Mouse (Mus musculus) embryonic facial prominence, embryonic 12.5 days (tissue): ENCODE measurements around the gene Pfkl. TPM values are rescaled to one million over a fixed set of nuclear protein-coding genes. Genes with fewer than 3 reads are reported as not detected.

Experiments
- ATAC-seq: fragments of 200-750 bp; cut with Nextera tagmentation; 2 replicates; pipeline ENCODE4 v1.8.0; 2017; ENCODE audit not compliant: insufficient number of reproducible peaks, insufficient read depth, low FRiP score, low TSS enrichment
- H3K27ac ChIP-seq: fragments of 300-500 bp; sonication (generic); 2 replicates; pipeline ENCODE4 v1.5.1; 2016; ENCODE audit warnings: mild to moderate bottlenecking
- H3K27me3 ChIP-seq: fragments of 300-500 bp; sonication (generic); 2 replicates; pipeline ENCODE4 v1.6.1; 2016; ENCODE audit warnings: mild to moderate bottlenecking, moderate library complexity
- H3K36me3 ChIP-seq: fragments of 300-500 bp; sonication (generic); 2 replicates; pipeline ENCODE4 v1.6.1; 2016; ENCODE audit warnings: mild to moderate bottlenecking
- H3K4me1 ChIP-seq: fragments of 300-500 bp; sonication (generic); 2 replicates; pipeline ENCODE4 v1.6.1; 2016
- H3K4me2 ChIP-seq: fragments of 300-500 bp; sonication (generic); replicated peaks from 2 replicates; pipeline ENCODE4 v1.6.1; 2016; ENCODE audit warnings: mild to moderate bottlenecking, moderate library complexity
- H3K4me3 ChIP-seq: fragments of 300-500 bp; sonication (generic); 2 replicates; pipeline ENCODE4 v1.5.1; 2016; ENCODE audit warnings: mild to moderate bottlenecking
- H3K9ac ChIP-seq: fragments of 300-500 bp; sonication (generic); 2 replicates; pipeline ENCODE4 v1.6.1; 2016; ENCODE audit warnings: mild to moderate bottlenecking, moderate library complexity
- H3K9me3 ChIP-seq: fragments of 300-500 bp; sonication (generic); 2 replicates; pipeline ENCODE4 v1.6.1; 2016; ENCODE audit warnings: mild to moderate bottlenecking, moderate library complexity
- WGBS: fragments of 180-500 bp; shearing (Covaris S2); methylation state at CpG from one replicate; pipeline ENCODE4 v1.1.7; 2016; 5-methylcytosine and 5-hydroxymethylcytosine counted together
- polyA plus RNA-seq: library from polyadenylated mRNA; unstranded; fragments of >200 nt; fragmentation: Nextera tagmentation; extraction: Ambion mirVana; gene quantifications from 2 replicates; pipeline ENCODE4 v1.2.1, GENCODE M21; 2016

Gene Pfkl
- polyA plus RNA-seq: 137 TPM in 2 replicates

DNA sequence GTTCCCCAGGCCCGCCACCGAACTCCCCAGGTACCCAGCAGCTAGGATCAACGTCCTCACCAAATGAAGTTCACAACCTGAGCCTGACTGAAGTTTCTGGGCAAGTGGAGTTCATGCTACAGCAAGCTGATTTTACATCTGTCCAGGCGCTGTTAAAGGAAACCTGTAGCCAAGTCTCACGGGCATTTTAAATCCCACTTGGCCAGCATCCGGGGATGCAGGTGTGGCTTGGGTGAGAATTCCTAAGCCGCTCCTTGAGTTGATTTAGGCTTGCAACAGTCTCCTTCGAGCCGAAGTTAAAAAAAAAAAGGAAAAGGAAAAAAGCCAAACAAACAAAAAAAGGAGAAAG is at the start of gene Pfkl:
TSS of gene Pfkl (minus strand) at position 139 of the 349 bp plus-strand sequence.
- Histone ChIP-seq H3K36me3 (peaks cover 8% of the 10 kb centered on the region; the same call in 1 of the 2 replicates), H3K4me2 (peak within 1 kb of the TSS; percentile 78), H3K4me1 (peaks cover 30% of the 10 kb centered on the region), H3K27ac (peak within 1 kb of the TSS; percentile 94), H3K27me3 (no peaks in the 10 kb centered on the region), H3K4me3 (peak within 1 kb of the TSS; percentile 64), H3K9me3 (no peaks in the 10 kb centered on the region), H3K9ac (peak within 1 kb of the TSS; percentile 79)
- ATAC-seq: no peak
- 0% methylated on average over 9 of the region's 9 CpGs for WGBS

- H3K4me2 ChIP-seq: no peak overlapping the region
- no peaks in the 10 kb centered on the region for H3K4me1 ChIP-seq
- no peaks in the 10 kb centered on the region for H3K9me3 ChIP-seq
- H3K27ac ChIP-seq: no peak overlapping the region
- 90% methylated on average over 8 of the region's 8 CpGs for WGBS
- H3K27me3 ChIP-seq: no peaks in the 10 kb centered on the region
- no peak for ATAC-seq
- H3K36me3 ChIP-seq: no peaks in the 10 kb centered on the region
- H3K9ac ChIP-seq: no peak overlapping the region
- H3K4me3 ChIP-seq: no peak overlapping the region
Observed at GRCm38 (mm10) chr10:78057056-78057455, 47.2 kb upstream of the Pfkl start.

GRCm38 (mm10) chr10:78054633-78055565 is 45.0 kb upstream of the Pfkl start:
- WGBS: 64% methylated on average over 19 of the region's 19 CpGs
- Histone ChIP-seq H3K4me1 (no peaks in the 10 kb centered on the region), H3K9ac (no peak overlapping the region), H3K36me3 (no peaks in the 10 kb centered on the region), H3K9me3 (no peaks in the 10 kb centered on the region), H3K27me3 (no peaks in the 10 kb centered on the region), H3K4me3 (no peak overlapping the region), H3K4me2 (no peak overlapping the region), H3K27ac (no peak overlapping the region)
- ATAC-seq: peak; percentile 29; the same call in 1 of the 2 replicates

DNA sequence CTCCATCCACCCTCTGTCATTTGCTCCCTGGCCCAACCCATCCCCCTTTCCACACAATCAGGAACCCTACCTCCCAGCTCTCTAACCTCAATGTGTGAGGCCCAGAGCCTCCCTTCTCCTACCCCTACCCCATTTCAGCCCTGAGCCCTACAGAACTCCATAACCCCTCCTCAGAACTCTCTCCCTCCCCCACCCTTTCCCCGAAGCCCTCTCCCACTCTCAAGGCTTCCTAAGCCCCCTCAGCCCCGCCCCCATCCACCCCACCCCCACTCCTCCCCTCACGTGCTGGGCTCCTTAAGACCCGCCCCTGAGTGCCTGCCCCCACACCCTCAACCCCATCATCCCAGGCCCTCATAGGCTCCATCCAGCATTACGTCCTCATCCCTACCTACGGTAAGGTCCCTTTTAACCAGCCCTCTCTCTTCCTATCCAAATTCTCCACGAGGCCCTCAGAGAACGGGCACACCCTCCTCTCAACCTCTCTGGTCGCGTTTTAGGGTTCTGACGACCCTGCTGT is 39.7 kb upstream of the Pfkl start:
- ATAC-seq: no peak
- Histone ChIP-seq H3K4me3 (no peak overlapping the region), H3K4me2 (no peak overlapping the region), H3K36me3 (no peaks in the 10 kb centered on the region), H3K27ac (no peak overlapping the region), H3K4me1 (no peaks in the 10 kb centered on the region), H3K9me3 (no peaks in the 10 kb centered on the region), H3K9ac (no peak overlapping the region), H3K27me3 (no peaks in the 10 kb centered on the region)
- WGBS: 57% methylated on average over 11 of the region's 11 CpGs

- Histone ChIP-seq H3K27me3 (no peaks in the 10 kb centered on the region), H3K4me2 (no peak overlapping the region), H3K36me3 (no peaks in the 10 kb centered on the region), H3K27ac (no peak overlapping the region), H3K4me3 (no peak overlapping the region), H3K9me3 (no peaks in the 10 kb centered on the region), H3K9ac (no peak overlapping the region), H3K4me1 (0 out of 2 replicates have a peak, but pooled peaks cover 2% of the 10 kb centered on the region)
- ATAC-seq: no peak
- WGBS: 91% methylated on average over 9 of the region's 10 CpGs
Observed at GRCm38 (mm10) chr10:78048061-78048730, 38.3 kb upstream of the Pfkl start.

DNA sequence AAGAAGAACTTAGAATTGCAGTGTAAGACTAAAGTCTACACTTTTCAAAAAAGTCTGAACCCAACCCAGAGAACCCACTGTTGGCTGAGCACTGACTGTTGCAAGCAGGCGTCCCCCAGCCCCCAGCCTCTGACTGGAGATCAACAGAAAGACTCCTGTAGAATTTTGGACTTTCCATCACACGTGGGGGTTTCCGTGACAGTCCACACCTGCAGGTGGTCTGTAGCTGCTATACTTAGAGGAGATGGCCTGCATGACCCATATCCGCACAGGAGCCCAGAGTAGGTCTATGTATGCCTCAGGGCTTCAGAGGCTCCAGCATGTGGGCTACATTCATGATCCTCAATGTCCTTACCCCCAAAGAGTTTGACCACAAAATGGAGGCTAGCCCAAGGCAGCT is 36.5 kb upstream of the Pfkl start:
- H3K4me3 ChIP-seq: no peak overlapping the region
- H3K9ac ChIP-seq: no peak overlapping the region
- H3K27me3 ChIP-seq: no peaks in the 10 kb centered on the region
- no peak overlapping the region for H3K4me2 ChIP-seq
- no peak for ATAC-seq
- H3K27ac ChIP-seq: no peak overlapping the region
- no peaks in the 10 kb centered on the region for H3K9me3 ChIP-seq
- 0 out of 2 replicates have a peak, but pooled peaks cover 9% of the 10 kb centered on the region for H3K4me1 ChIP-seq
- H3K36me3 ChIP-seq: no peaks in the 10 kb centered on the region
- 71% methylated on average over 4 of the region's 4 CpGs for WGBS

- Histone ChIP-seq H3K27ac (no peak overlapping the region), H3K4me3 (no peak overlapping the region), H3K9ac (no peak overlapping the region), H3K4me2 (no peak overlapping the region), H3K9me3 (no peaks in the 10 kb centered on the region), H3K4me1 (0 out of 2 replicates have a peak, but pooled peaks cover 9% of the 10 kb centered on the region), H3K36me3 (no peaks in the 10 kb centered on the region), H3K27me3 (no peaks in the 10 kb centered on the region)
- ATAC-seq: no peak
- WGBS: 67% methylated on average over 1 of the region's 1 CpGs
Observed at GRCm38 (mm10) chr10:78044531-78044930, 34.6 kb upstream of the Pfkl start.

- Histone ChIP-seq H3K27ac (no peak within 1 kb of the TSS), H3K4me3 (peak within 1 kb of the TSS; percentile 10), H3K4me1 (0 out of 2 replicates have a peak, but pooled peaks cover 9% of the 10 kb centered on the region), H3K4me2 (peak within 1 kb of the TSS; percentile 44), H3K9me3 (no peaks in the 10 kb centered on the region), H3K9ac (0 out of 2 replicates have a peak within 1 kb of the TSS, but pooled peaks have one; percentile 12), H3K27me3 (no peaks in the 10 kb centered on the region), H3K36me3 (no peaks in the 10 kb centered on the region)
- WGBS: under 1% methylated on average over 27 of the region's 27 CpGs
- no peak for ATAC-seq
Observed at GRCm38 (mm10) chr10:78043406-78043836, 33.5 kb upstream of the Pfkl start, which contains the start of gene Aire. Aire (minus strand) TSS chr10:78043610.

- no peak for ATAC-seq
- peak overlapping the region; percentile 44 for H3K4me2 ChIP-seq
- H3K27ac ChIP-seq: no peak overlapping the region
- H3K4me3 ChIP-seq: peak overlapping the region; percentile 10
- no peaks in the 10 kb centered on the region for H3K36me3 ChIP-seq
- H3K27me3 ChIP-seq: no peaks in the 10 kb centered on the region
- no peak overlapping the region for H3K9ac ChIP-seq
- 52% methylated on average over 14 of the region's 14 CpGs for WGBS
- H3K4me1 ChIP-seq: 0 out of 2 replicates have a peak, but pooled peaks cover 9% of the 10 kb centered on the region
- no peaks in the 10 kb centered on the region for H3K9me3 ChIP-seq
Observed at GRCm38 (mm10) chr10:78042697-78043405, 33.0 kb upstream of the Pfkl start.

GRCm38 (mm10) chr10:78042096-78042495 is 32.2 kb upstream of the Pfkl start:
- Histone ChIP-seq H3K36me3 (no peaks in the 10 kb centered on the region), H3K9me3 (no peaks in the 10 kb centered on the region), H3K4me2 (no peak overlapping the region), H3K4me1 (0 out of 2 replicates have a peak, but pooled peaks cover 9% of the 10 kb centered on the region), H3K27ac (no peak overlapping the region), H3K9ac (no peak overlapping the region), H3K27me3 (no peaks in the 10 kb centered on the region), H3K4me3 (no peak overlapping the region)
- ATAC-seq: no peak
- WGBS: 31% methylated on average over 7 of the region's 7 CpGs

DNA sequence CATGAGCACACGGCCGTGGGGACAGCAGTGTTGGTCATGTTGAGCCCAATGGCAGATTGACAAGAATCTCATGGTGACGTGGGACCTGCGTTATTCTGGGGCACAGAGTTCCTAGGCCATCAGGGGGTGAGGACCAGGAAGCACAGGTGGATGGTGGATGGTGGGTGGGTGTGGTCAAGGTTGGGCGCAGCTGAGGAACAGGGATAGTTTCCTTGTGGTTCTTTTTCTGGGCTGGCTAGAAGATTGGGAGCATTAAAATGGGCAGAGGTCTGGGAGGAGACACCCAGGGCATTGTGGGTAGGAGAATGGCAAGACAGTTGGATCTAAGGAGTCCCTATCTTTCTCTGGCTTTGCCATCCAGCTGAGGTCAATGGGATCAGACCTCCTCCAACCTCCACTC is 31.8 kb upstream of the Pfkl start, which contains the start of gene Dnmt3l:
TSS of gene Dnmt3l (plus strand) at position 301 of the 400 bp plus-strand sequence.
- Histone ChIP-seq H3K9me3 (no peaks in the 10 kb centered on the region), H3K9ac (no peak within 1 kb of the TSS), H3K27ac (no peak within 1 kb of the TSS), H3K27me3 (no peaks in the 10 kb centered on the region), H3K4me3 (no peak within 1 kb of the TSS), H3K4me1 (0 out of 2 replicates have a peak, but pooled peaks cover 9% of the 10 kb centered on the region), H3K4me2 (no peak within 1 kb of the TSS), H3K36me3 (no peaks in the 10 kb centered on the region)
- ATAC-seq: no peak
- WGBS: 90% methylated on average over 5 of the region's 5 CpGs
